ENCODE assay signal across 8 mouse cellular contexts in genomic region chr11:97698741-97699611, GRCm38 (mm10). TPM values are rescaled to one million over a fixed set of nuclear protein-coding genes. Genes with fewer than 3 reads are reported as not detected.
DNase-seq lines count a peak whose midpoint lies in the region; ATAC-seq lines count a peak whose summit lies in the region.

No protein-coding gene starts in this region.

- peak overlapping the region; percentile 53 for H3K27ac ChIP-seq in liver, embryonic 13.5 days
- H3K27ac ChIP-seq in neural tube, embryonic 14.5 days (ENCODE audit: low read depth, low read length), result peak overlapping the region; percentile 88

- peak; percentile 54 for DNase-seq in right cerebral cortex, adult 18-20 months
- DNase-seq in right cerebral cortex, adult 2 months (ENCODE audit: low spot score in 2 of 2), result no peak
- peak; percentile 76 for DNase-seq in cerebellum, adult 9-10 months
- peak; percentile 48 to 58 for DNase-seq in gastrocnemius, adult 8-10 months (ENCODE audit: low spot score in 2 of 2)
- DNase-seq in induced T-regulatory cell, adult 2 months (ENCODE audit: low read depth), result peak; percentile 57
- no peak for DNase-seq in liver, embryonic 13.5 days
- peak; percentile 75 to 88 for DNase-seq in urinary bladder, postnatal 4 days (ENCODE audit: low spot score in 2 of 2)

- H3K4me2 ChIP-seq in liver, embryonic 13.5 days, result peak overlapping the region; percentile 85
- H3K4me2 ChIP-seq in neural tube, embryonic 14.5 days (ENCODE audit: low read depth, low read length), result peak overlapping the region; percentile 88

- H3K9ac ChIP-seq in liver, embryonic 13.5 days, result peak overlapping the region; percentile 68
- H3K9ac ChIP-seq in neural tube, embryonic 14.5 days (replicated peaks; ENCODE audit: low read depth, low read length), result peak overlapping the region; percentile 85

- WGBS in liver, embryonic 13.5 days (ENCODE audit: insufficient replicate concordance), result under 1% methylated on average over 61 of the region's 63 CpGs
- WGBS in neural tube, embryonic 14.5 days, result 1% methylated on average over 62 of the region's 63 CpGs

- peaks cover 55% of the 10 kb centered on the region for H3K27me3 ChIP-seq in liver, embryonic 13.5 days
- no peaks in the 10 kb centered on the region for H3K27me3 ChIP-seq in neural tube, embryonic 14.5 days (ENCODE audit: control insufficient read depth, insufficient read depth, low read length)

- no peaks in the 10 kb centered on the region for H3K9me3 ChIP-seq in liver, embryonic 13.5 days (replicated peaks)
- H3K9me3 ChIP-seq in neural tube, embryonic 14.5 days (ENCODE audit: control insufficient read depth, low read length), result no peaks in the 10 kb centered on the region

- no peak for ATAC-seq in liver, embryonic 13.5 days (ENCODE audit: low read depth)
- 0 out of 2 replicates have a peak, but pooled peaks have one; percentile 0 for ATAC-seq in neural tube, embryonic 14.5 days (ENCODE audit: low read depth)

- H3K4me1 ChIP-seq in liver, embryonic 13.5 days (replicated peaks), result peaks cover 69% of the 10 kb centered on the region
- peaks cover 52% of the 10 kb centered on the region for H3K4me1 ChIP-seq in neural tube, embryonic 14.5 days (ENCODE audit: control insufficient read depth, insufficient read depth, low read length)

- peak overlapping the region; percentile 66 for H3K4me3 ChIP-seq in liver, embryonic 13.5 days (replicated peaks)
- H3K4me3 ChIP-seq in neural tube, embryonic 14.5 days (ENCODE audit: low read depth, low read length), result peak overlapping the region; percentile 86

- H3K36me3 ChIP-seq in liver, embryonic 13.5 days, result no peaks in the 10 kb centered on the region
- H3K36me3 ChIP-seq in neural tube, embryonic 14.5 days (ENCODE audit: control insufficient read depth, insufficient read depth, low read length), result no peaks in the 10 kb centered on the region

RNA-seq across cellular contexts. Expression of gene Pcgf2, which starts 1.3 kb away (rescaled TPM):
- 1 to 10 TPM; 1.2 to 2.7 (median 1.5) TPM for total RNA-seq in gastrocnemius, adult 8-10 months (2022)
- 2.3 and 3.6 TPM in 2 replicates for polyA plus RNA-seq in liver, embryonic 13.5 days (2015; fragmentation: Nextera tagmentation; extraction: Ambion mirVana)
- polyA plus RNA-seq in neural tube, embryonic 14.5 days (2014; fragmentation: Nextera tagmentation; extraction: Ambion mirVana), result 24.7 and 25.8 TPM in 2 replicates

RNA-seq across cellular contexts. Expression of gene Psmb3, which starts 4.2 kb away (rescaled TPM):
- 100 to 1,000 TPM; 164 to 175 (median 171) TPM for total RNA-seq in gastrocnemius, adult 8-10 months (2022)
- polyA plus RNA-seq in liver, embryonic 13.5 days (2015; fragmentation: Nextera tagmentation; extraction: Ambion mirVana), result 335 and 374 TPM in 2 replicates
- 441 and 465 TPM in 2 replicates for polyA plus RNA-seq in neural tube, embryonic 14.5 days (2014; fragmentation: Nextera tagmentation; extraction: Ambion mirVana)

RNA-seq across cellular contexts. Expression of gene Cisd3, which starts 13.3 kb away (rescaled TPM):
- total RNA-seq in gastrocnemius, adult 8-10 months (2022), result 100 to 1,000 TPM; 102 to 119 (median 105) TPM
- polyA plus RNA-seq in liver, embryonic 13.5 days (2015; fragmentation: Nextera tagmentation; extraction: Ambion mirVana), result 11.7 and 13.3 TPM in 2 replicates
- 28.3 and 38.1 TPM in 2 replicates for polyA plus RNA-seq in neural tube, embryonic 14.5 days (2014; fragmentation: Nextera tagmentation; extraction: Ambion mirVana)

RNA-seq across cellular contexts. Expression of gene Mllt6, which starts 35.8 kb away (rescaled TPM):
- 10 to 100 TPM; 45.5 to 63.7 (median 51.7) TPM for total RNA-seq in gastrocnemius, adult 8-10 months (2022)
- polyA plus RNA-seq in liver, embryonic 13.5 days (2015; fragmentation: Nextera tagmentation; extraction: Ambion mirVana), result 0.17 and 0.23 TPM in 2 replicates
- 4.7 and 5.1 TPM in 2 replicates for polyA plus RNA-seq in neural tube, embryonic 14.5 days (2014; fragmentation: Nextera tagmentation; extraction: Ambion mirVana)

RNA-seq across cellular contexts. Expression of gene Pip4k2b, which starts 45.5 kb away (rescaled TPM):
- total RNA-seq in gastrocnemius, adult 8-10 months (2022), result 10 to 100 TPM; 68.1 to 81.6 (median 73.1) TPM
- 0.88 TPM in 2 replicates for polyA plus RNA-seq in liver, embryonic 13.5 days (2015; fragmentation: Nextera tagmentation; extraction: Ambion mirVana)
- polyA plus RNA-seq in neural tube, embryonic 14.5 days (2014; fragmentation: Nextera tagmentation; extraction: Ambion mirVana), result 4.1 and 6.2 TPM in 2 replicates

Comparison
In these comparisons a context has a peak if more than half of its experiments do, and no peak if none do; other contexts are left out.
1. DNase-seq: peak in right cerebral cortex, adult 18-20 months (single experiment), cerebellum, adult 9-10 months (single experiment), gastrocnemius, adult 8-10 months (2 of 2), induced T-regulatory cell, adult 2 months (single experiment) and urinary bladder, postnatal 4 days (2 of 2); none in right cerebral cortex, adult 2 months (0 of 2) and liver, embryonic 13.5 days (single experiment).